In genomic region chr15:6369974-6370373, GRCm38 (mm10) we compare ENCODE assay signal across 22 mouse cellular contexts.
DNase-seq lines count a peak whose midpoint lies in the region; ATAC-seq and TF ChIP-seq lines count a peak whose summit lies in the region.
"Had no signal": no experiment of that assay in that cellular context is flagged by ENCODE, and none has a peak within 500 bp of the region (broad histone marks: within the 10 kb centered on the region; RNA-seq: fewer than 3 reads in every experiment).

No protein-coding gene starts in this region.

- DNase-seq in embryonic facial prominence, embryonic 10.5 days (ENCODE audit: low spot score) = no peak
- peak; percentile 37 for DNase-seq in midbrain, embryonic 11.5 days (ENCODE audit: low spot score, missing footprints)
- no peak for DNase-seq in midbrain, postnatal 0 days (ENCODE audit: low spot score)
- DNase-seq in B cell, adult 2 months = no peak
- DNase-seq: adrenal gland, postnatal 10 days; adrenal gland, postnatal 36 days; cerebellum, adult 8-10 months; cerebellum, postnatal 14 days; forebrain, postnatal 0 days; gastrocnemius, adult 2 months; gastrocnemius, postnatal 14 days; heart, adult 11 months had no signal

- peak overlapping the region; percentile 60; the same call in 1 of the 2 replicates for H3K27ac ChIP-seq in embryonic facial prominence, embryonic 12.5 days
- no peak overlapping the region for H3K27ac ChIP-seq in embryonic facial prominence, embryonic 10.5 days (replicated peaks)
- H3K27ac ChIP-seq in midbrain, embryonic 11.5 days (ENCODE audit: low read depth, low read length) = no peak overlapping the region
- no peak overlapping the region for H3K27ac ChIP-seq in midbrain, postnatal 0 days (ENCODE audit: low read depth, low read length)
- peak overlapping the region; percentile 63; the same call in 1 of the 2 replicates for H3K27ac ChIP-seq in limb, embryonic 15.5 days
- H3K27ac ChIP-seq: gastrocnemius, adult 2 months; hindbrain, embryonic 12.5 days; hindbrain, embryonic 15.5 days had no signal

- H3K9me3 ChIP-seq in embryonic facial prominence, embryonic 12.5 days = no peaks in the 10 kb centered on the region
- H3K9me3 ChIP-seq in embryonic facial prominence, embryonic 10.5 days = no peaks in the 10 kb centered on the region
- no peaks in the 10 kb centered on the region for H3K9me3 ChIP-seq in midbrain, embryonic 11.5 days (ENCODE audit: control insufficient read depth, low read length)
- H3K9me3 ChIP-seq in midbrain, postnatal 0 days (ENCODE audit: low read length) = no peaks in the 10 kb centered on the region
- H3K9me3 ChIP-seq in limb, embryonic 15.5 days = no peaks in the 10 kb centered on the region
- H3K9me3 ChIP-seq: embryonic facial prominence, embryonic 13.5 days; G1E; hindbrain, embryonic 12.5 days; hindbrain, embryonic 15.5 days had no signal

- no peak overlapping the region for H3K4me3 ChIP-seq in embryonic facial prominence, embryonic 12.5 days
- H3K4me3 ChIP-seq in embryonic facial prominence, embryonic 10.5 days = no peak overlapping the region
- no peak overlapping the region for H3K4me3 ChIP-seq in midbrain, embryonic 11.5 days (ENCODE audit: low read depth, low read length)
- H3K4me3 ChIP-seq in midbrain, postnatal 0 days (ENCODE audit: low read depth, low read length) = no peak overlapping the region
- no peak overlapping the region for H3K4me3 ChIP-seq in limb, embryonic 15.5 days
- H3K4me3 ChIP-seq: embryonic facial prominence, embryonic 13.5 days; gastrocnemius, adult 2 months; hindbrain, embryonic 12.5 days; hindbrain, embryonic 15.5 days had no signal

- no peak for TF ChIP-seq CTCF in midbrain, postnatal 0 days (IDR thresholded peaks at IDR 0.05)

- no peaks in the 10 kb centered on the region for H3K27me3 ChIP-seq in embryonic facial prominence, embryonic 12.5 days
- no peaks in the 10 kb centered on the region for H3K27me3 ChIP-seq in embryonic facial prominence, embryonic 10.5 days (replicated peaks; ENCODE audit: low read depth, poor library complexity, severe bottlenecking)
- no peaks in the 10 kb centered on the region for H3K27me3 ChIP-seq in midbrain, embryonic 11.5 days (ENCODE audit: control insufficient read depth, insufficient read depth, low read length)
- H3K27me3 ChIP-seq in midbrain, postnatal 0 days (ENCODE audit: insufficient read depth, low read length) = no peaks in the 10 kb centered on the region
- H3K27me3 ChIP-seq in limb, embryonic 15.5 days = no peaks in the 10 kb centered on the region
- H3K27me3 ChIP-seq: CH12.LX; embryonic facial prominence, embryonic 13.5 days; hindbrain, embryonic 12.5 days; hindbrain, embryonic 15.5 days; Patski had no signal

- 0 out of 2 replicates have a peak, but pooled peaks have one; percentile 52 for ATAC-seq in embryonic facial prominence, embryonic 12.5 days (ENCODE audit: insufficient number of reproducible peaks, insufficient read depth, low FRiP score, low TSS enrichment)
- no peak for ATAC-seq in midbrain, embryonic 11.5 days (ENCODE audit: low FRiP score)
- no peak for ATAC-seq in midbrain, postnatal 0 days (ENCODE audit: low FRiP score)
- ATAC-seq in limb, embryonic 15.5 days (ENCODE audit: insufficient number of reproducible peaks, low FRiP score, low TSS enrichment, low read depth) = no peak
- ATAC-seq: forebrain, embryonic 14.5 days; forebrain, postnatal 0 days; Patski had no signal

- H3K36me3 ChIP-seq in embryonic facial prominence, embryonic 12.5 days = no peaks in the 10 kb centered on the region
- no peaks in the 10 kb centered on the region for H3K36me3 ChIP-seq in embryonic facial prominence, embryonic 10.5 days (replicated peaks)
- no peaks in the 10 kb centered on the region for H3K36me3 ChIP-seq in midbrain, embryonic 11.5 days (ENCODE audit: control insufficient read depth, insufficient read depth, low read length)
- H3K36me3 ChIP-seq in midbrain, postnatal 0 days (ENCODE audit: insufficient read depth, low read length) = no peaks in the 10 kb centered on the region
- no peaks in the 10 kb centered on the region for H3K36me3 ChIP-seq in limb, embryonic 15.5 days
- H3K36me3 ChIP-seq: embryonic facial prominence, embryonic 13.5 days; G1E; hindbrain, embryonic 12.5 days; hindbrain, embryonic 15.5 days had no signal

- no peak overlapping the region for H3K9ac ChIP-seq in embryonic facial prominence, embryonic 12.5 days
- no peak overlapping the region for H3K9ac ChIP-seq in midbrain, embryonic 11.5 days (ENCODE audit: low read length)
- no peak overlapping the region for H3K9ac ChIP-seq in midbrain, postnatal 0 days (replicated peaks; ENCODE audit: low read length, poor library complexity, severe bottlenecking)
- H3K9ac ChIP-seq in limb, embryonic 15.5 days = no peak overlapping the region
- H3K9ac ChIP-seq: embryonic facial prominence, embryonic 13.5 days; forebrain, postnatal 0 days; hindbrain, embryonic 12.5 days; hindbrain, embryonic 15.5 days had no signal

- WGBS in embryonic facial prominence, embryonic 12.5 days = 25% methylated on average over 1 of the region's 1 CpGs
- 50% methylated on average over 1 of the region's 1 CpGs for WGBS in embryonic facial prominence, embryonic 10.5 days
- 75% methylated on average over 1 of the region's 1 CpGs for WGBS in midbrain, embryonic 11.5 days
- WGBS in midbrain, postnatal 0 days = 61% methylated on average over 1 of the region's 1 CpGs
- 11% methylated on average over 1 of the region's 1 CpGs for WGBS in limb, embryonic 15.5 days

- no peaks in the 10 kb centered on the region for H3K4me1 ChIP-seq in embryonic facial prominence, embryonic 12.5 days
- peaks cover 13% of the 10 kb centered on the region; the same call in 1 of the 2 replicates for H3K4me1 ChIP-seq in embryonic facial prominence, embryonic 10.5 days
- no peaks in the 10 kb centered on the region for H3K4me1 ChIP-seq in midbrain, embryonic 11.5 days (ENCODE audit: control insufficient read depth, insufficient read depth, low read length)
- no peaks in the 10 kb centered on the region for H3K4me1 ChIP-seq in midbrain, postnatal 0 days (ENCODE audit: insufficient read depth, low read length)
- H3K4me1 ChIP-seq in limb, embryonic 15.5 days = peaks cover 11% of the 10 kb centered on the region; the same call in 1 of the 2 replicates
- H3K4me1 ChIP-seq: hindbrain, embryonic 12.5 days; hindbrain, embryonic 15.5 days had no signal

- no peak overlapping the region for H3K4me2 ChIP-seq in embryonic facial prominence, embryonic 12.5 days (replicated peaks)
- H3K4me2 ChIP-seq in midbrain, embryonic 11.5 days = no peak overlapping the region
- H3K4me2 ChIP-seq in midbrain, postnatal 0 days (ENCODE audit: low read depth, low read length, poor library complexity, severe bottlenecking) = no peak overlapping the region
- no peak overlapping the region for H3K4me2 ChIP-seq in limb, embryonic 15.5 days
- H3K4me2 ChIP-seq: embryonic facial prominence, embryonic 13.5 days; heart, embryonic 11.5 days; hindbrain, embryonic 12.5 days; hindbrain, embryonic 15.5 days had no signal

Comparison
In these comparisons a context has a peak if more than half of its experiments do, and no peak if none do; other contexts are left out.
1. H3K27ac ChIP-seq: peak in embryonic facial prominence, embryonic 12.5 days (single experiment) and limb, embryonic 15.5 days (single experiment); none in embryonic facial prominence, embryonic 10.5 days (single experiment), midbrain, embryonic 11.5 days (single experiment) and midbrain, postnatal 0 days (single experiment).